Mouse (Mus musculus) kidney, postnatal 0 days (tissue): ENCODE measurements at regions not wholly inside any gene's neighbourhood (a gene's known extent, or its start where the extent isn't known, plus 50 kb on each side); places are given as distances from the start of the nearest gene placed in this dataset.
"Not testable (repeated sequence)": the region's sequence is repeated elsewhere in the genome, so short reads cannot be mapped to it uniquely, and the experiment has no call there.

Experiments used
- ATAC-seq: fragments of 200-750 bp; cut with Nextera tagmentation; replicated peaks from 2 replicates; pipeline ENCODE4 v1.8.0; 2017; ENCODE audit warnings: low read depth, moderate number of reproducible peaks, moderate TSS enrichment, moderate library complexity; ENCODE audit not compliant: low FRiP score
- DNase-seq: peaks from one replicate; pipeline ENCODE4 v3.0.0-alpha.2; 2016; ENCODE audit warnings: low spot score
- H3K27ac ChIP-seq: fragments of 300-500 bp; sonication (generic); 2 replicates; pipeline ENCODE4 v1.5.1; 2014; ENCODE audit warnings: mild to moderate bottlenecking
- H3K27me3 ChIP-seq: fragments of 300-500 bp; sonication (generic); 2 replicates; pipeline ENCODE4 v1.6.1; 2014; ENCODE audit warnings: low read length, mixed read lengths; ENCODE audit not compliant: insufficient read depth
- H3K36me3 ChIP-seq: fragments of 300-500 bp; sonication (generic); 2 replicates; pipeline ENCODE4 v1.6.1; 2014; ENCODE audit warnings: low read length, mixed read lengths; ENCODE audit not compliant: insufficient read depth
- H3K4me1 ChIP-seq: fragments of 300-500 bp; sonication (generic); replicated peaks from 2 replicates; pipeline ENCODE4 v1.6.1; 2014; ENCODE audit warnings: antibody characterized with exemption, low read length, mixed read lengths; ENCODE audit not compliant: insufficient read depth
- H3K4me2 ChIP-seq: fragments of 300-500 bp; sonication (generic); 2 replicates; pipeline ENCODE4 v1.6.1; 2014; ENCODE audit warnings: mild to moderate bottlenecking, low read length, moderate library complexity, mixed read lengths
- H3K4me3 ChIP-seq: fragments of 300-500 bp; sonication (generic); replicated peaks from 2 replicates; pipeline ENCODE4 v1.5.1; 2014; ENCODE audit warnings: low read depth, low read length
- H3K9ac ChIP-seq: fragments of 300-500 bp; sonication (generic); 2 replicates; pipeline ENCODE4 v1.6.1; 2014; ENCODE audit warnings: low read depth, low read length
- H3K9me3 ChIP-seq: fragments of 300-500 bp; sonication (generic); replicated peaks from 2 replicates; pipeline ENCODE4 v1.6.1; 2016; ENCODE audit warnings: low read length, inconsistent platforms, mixed read lengths
- CTCF ChIP-seq: IDR thresholded peaks from 2 replicates; pipeline ENCODE4 v1.5.1; 2016; ENCODE audit warnings: antibody characterized with exemption, low read depth, mild to moderate bottlenecking, moderate library complexity
- WGBS: fragments of 180-500 bp; shearing (Covaris S2); extraction: QIAGEN DNeasy Blood & Tissue Kit; methylation state at CpG from one replicate; pipeline ENCODE4 v1.1.7; 2014; 5-methylcytosine and 5-hydroxymethylcytosine counted together

DNA sequence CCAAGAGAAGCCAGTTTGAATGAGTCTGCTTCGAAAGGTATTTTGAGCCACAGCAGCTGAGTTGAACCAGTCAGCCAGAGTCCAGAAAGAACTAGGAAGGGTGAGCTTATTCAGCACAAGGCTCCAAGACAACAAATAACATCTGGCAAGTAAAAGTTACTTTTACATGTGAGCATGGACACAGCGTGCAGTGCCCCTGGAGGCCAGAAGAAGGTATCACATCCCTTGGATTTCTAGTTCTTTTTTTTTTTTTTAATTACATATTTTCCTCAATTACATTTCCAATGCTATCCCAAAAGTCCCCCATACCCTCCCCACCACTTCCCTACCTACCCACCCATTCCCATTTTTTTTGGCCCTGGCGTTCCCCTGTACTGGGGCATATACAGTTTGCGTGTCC, 367.4 kb downstream of the Gm9008 start:
- not testable (repeated sequence) for H3K9me3 ChIP-seq, H3K4me1 ChIP-seq, H3K27ac ChIP-seq, H3K27me3 ChIP-seq, DNase-seq, H3K4me3 ChIP-seq, H3K9ac ChIP-seq, H3K4me2 ChIP-seq, H3K36me3 ChIP-seq, ATAC-seq
- WGBS: 94% methylated on average over 4 of the region's 4 CpGs
- peak; percentile 36 for TF ChIP-seq CTCF

DNA sequence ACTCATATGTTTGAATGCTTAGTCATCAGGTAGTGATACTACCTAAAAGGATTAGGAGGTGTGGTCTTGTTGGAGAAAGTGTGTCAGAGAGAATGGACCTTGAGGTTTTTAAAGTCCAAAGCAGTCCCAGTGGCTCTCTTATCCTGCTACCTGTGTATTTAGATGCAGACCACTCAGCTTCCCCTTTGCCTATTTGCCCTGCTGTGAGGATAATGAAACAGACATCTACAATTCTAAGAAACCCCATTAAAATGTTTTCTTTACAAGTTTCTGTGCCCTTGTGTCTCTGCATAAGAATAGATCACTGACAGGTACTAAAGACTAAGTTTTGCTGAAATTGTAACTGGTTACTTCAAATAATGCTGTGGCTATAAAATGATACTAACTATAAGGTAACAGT, 381.8 kb downstream of the Gm9008 start:
- Histone ChIP-seq H3K36me3 (no peaks in the 10 kb centered on the region), H3K9ac (no peak overlapping the region), H3K4me1 (no peaks in the 10 kb centered on the region), H3K27me3 (no peaks in the 10 kb centered on the region), H3K9me3 (no peaks in the 10 kb centered on the region), H3K4me2 (no peak overlapping the region), H3K4me3 (no peak overlapping the region), H3K27ac (no peak overlapping the region)
- ATAC-seq (no peak), DNase-seq (no peak)
- no peak for TF ChIP-seq CTCF

DNA sequence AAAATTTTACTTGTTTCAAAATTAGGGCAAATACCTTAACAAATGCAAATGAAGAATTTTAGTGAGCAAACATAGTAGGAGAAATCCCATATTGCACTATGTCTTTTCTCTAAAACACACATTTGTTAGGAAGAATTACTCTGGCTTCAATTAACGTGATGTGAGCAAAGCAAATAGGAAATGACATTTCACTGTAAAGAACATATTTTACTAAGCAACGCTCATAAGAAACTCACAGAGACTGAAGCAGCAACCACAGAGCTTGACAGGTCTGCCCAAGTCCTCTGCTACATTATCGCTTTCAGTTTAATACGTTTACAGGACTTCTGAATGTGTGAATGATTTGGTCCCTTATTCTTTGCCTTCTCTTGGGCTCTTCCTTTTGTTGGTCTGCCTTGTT, 383.2 kb downstream of the Gm9008 start:
- Histone ChIP-seq H3K36me3 (no peaks in the 10 kb centered on the region), H3K27me3 (no peaks in the 10 kb centered on the region), H3K4me1 (no peaks in the 10 kb centered on the region), H3K9ac (no peak overlapping the region), H3K27ac (no peak overlapping the region), H3K9me3 (no peaks in the 10 kb centered on the region), H3K4me2 (no peak overlapping the region), H3K4me3 (no peak overlapping the region)
- WGBS: 69% methylated on average over 4 of the region's 4 CpGs
- DNase-seq (no peak), ATAC-seq (no peak)
- no peak for TF ChIP-seq CTCF

DNA sequence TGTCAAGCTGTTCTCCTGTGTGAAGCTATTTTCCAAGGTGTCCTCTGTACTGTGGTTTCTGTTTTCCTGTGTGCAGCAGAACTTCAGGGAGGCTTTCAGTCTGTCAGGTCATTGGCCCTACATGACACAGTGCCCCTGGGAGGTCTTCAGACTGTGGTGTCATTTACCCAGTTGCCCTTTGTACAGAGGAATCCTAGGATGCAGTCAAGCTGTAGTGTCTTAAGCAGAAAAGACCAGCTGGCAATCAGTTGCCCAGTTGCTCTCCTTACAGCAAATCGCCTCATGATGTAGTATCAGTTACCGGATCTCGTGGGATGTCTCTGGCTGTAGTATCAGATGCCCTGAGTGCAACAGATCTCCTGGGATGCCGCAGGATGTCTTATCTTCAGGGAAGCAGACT, 432.2 kb downstream of the Gm9008 start:
- Histone ChIP-seq H3K36me3 (no peaks in the 10 kb centered on the region), H3K4me2 (no peak overlapping the region), H3K4me1 (no peaks in the 10 kb centered on the region), H3K9me3 (no peaks in the 10 kb centered on the region), H3K9ac (no peak overlapping the region), H3K4me3 (no peak overlapping the region), H3K27ac (no peak overlapping the region), H3K27me3 (no peaks in the 10 kb centered on the region)
- DNase-seq: peak; percentile 65
- ATAC-seq: peak; percentile 80
- WGBS: 58% methylated on average over 4 of the region's 4 CpGs
- TF ChIP-seq CTCF: no peak

GRCm38 (mm10) chr6:76052652-76053313, 444.8 kb downstream of the Gm9008 start:
- no peak for DNase-seq
- TF ChIP-seq CTCF: no peak
- WGBS: 66% methylated on average over 2 of the region's 2 CpGs
- Histone ChIP-seq H3K4me3 (no peak overlapping the region), H3K9ac (no peak overlapping the region), H3K36me3 (no peaks in the 10 kb centered on the region), H3K4me2 (no peak overlapping the region), H3K4me1 (no peaks in the 10 kb centered on the region), H3K9me3 (no peaks in the 10 kb centered on the region), H3K27me3 (no peaks in the 10 kb centered on the region), H3K27ac (no peak overlapping the region)
- no peak for ATAC-seq

GRCm38 (mm10) chr6:76007783-76008406, 489.7 kb downstream of the Gm9008 start:
- Histone ChIP-seq H3K36me3 (no peaks in the 10 kb centered on the region), H3K27ac (no peak overlapping the region), H3K4me2 (no peak overlapping the region), H3K9ac (no peak overlapping the region), H3K9me3 (no peaks in the 10 kb centered on the region), H3K4me1 (no peaks in the 10 kb centered on the region), H3K4me3 (no peak overlapping the region), H3K27me3 (no peaks in the 10 kb centered on the region)
- whole genome bisulfite sequencing: 90% methylated on average over 2 of the region's 2 CpGs
- no peak for ATAC-seq
- no peak for TF ChIP-seq CTCF
- no peak for DNase-seq
